9 mouse cellular contexts compared by ENCODE assay signal in genomic region chr10:80808099-80808984, GRCm38 (mm10). TPM values are rescaled to one million over a fixed set of nuclear protein-coding genes. Genes with fewer than 3 reads are reported as not detected.
DNase-seq lines count a peak whose midpoint lies in the region; ATAC-seq and TF ChIP-seq lines count a peak whose summit lies in the region.
"Had no signal": no experiment of that assay in that cellular context is flagged by ENCODE, and none has a peak within 500 bp of the region (broad histone marks: within the 10 kb centered on the region; RNA-seq: fewer than 3 reads in every experiment).

No protein-coding gene starts in this region.

- TF ChIP-seq CTCF in hindbrain, postnatal 0 days (IDR thresholded peaks at IDR 0.05; ENCODE audit: low read depth) = no peak

- peak overlapping the region; percentile 52 for H3K4me3 ChIP-seq in kidney, embryonic 15.5 days (replicated peaks)
- peak overlapping the region; percentile 68 for H3K4me3 ChIP-seq in embryonic facial prominence, embryonic 10.5 days
- peak overlapping the region; percentile 8; the same call in 1 of the 2 replicates for H3K4me3 ChIP-seq in hindbrain, postnatal 0 days (ENCODE audit: low read length)
- no peak overlapping the region for H3K4me3 ChIP-seq in neural tube, embryonic 11.5 days (ENCODE audit: low read depth, low read length)

- no peaks in the 10 kb centered on the region for H3K9me3 ChIP-seq in kidney, embryonic 15.5 days (replicated peaks)
- no peaks in the 10 kb centered on the region for H3K9me3 ChIP-seq in embryonic facial prominence, embryonic 10.5 days
- H3K9me3 ChIP-seq in hindbrain, postnatal 0 days (ENCODE audit: low read length) = no peaks in the 10 kb centered on the region
- no peaks in the 10 kb centered on the region for H3K9me3 ChIP-seq in neural tube, embryonic 11.5 days (ENCODE audit: control insufficient read depth, low read length)

- peaks cover 58% of the 10 kb centered on the region for H3K4me1 ChIP-seq in kidney, embryonic 15.5 days
- H3K4me1 ChIP-seq in embryonic facial prominence, embryonic 10.5 days = peaks cover 68% of the 10 kb centered on the region
- H3K4me1 ChIP-seq in hindbrain, postnatal 0 days (ENCODE audit: insufficient read depth, low read length) = peaks cover 21% of the 10 kb centered on the region
- peaks cover 25% of the 10 kb centered on the region for H3K4me1 ChIP-seq in neural tube, embryonic 11.5 days (ENCODE audit: control insufficient read depth, insufficient read depth, low read length)

- H3K4me2 ChIP-seq in kidney, embryonic 15.5 days = peak overlapping the region; percentile 92
- peak overlapping the region; percentile 81 for H3K4me2 ChIP-seq in hindbrain, postnatal 0 days (ENCODE audit: low read depth, low read length)
- H3K4me2 ChIP-seq in neural tube, embryonic 11.5 days (ENCODE audit: low read depth) = peak overlapping the region; percentile 32

- intact Hi-C loops in left cerebral cortex, postnatal 4 days (cut with DNase I) = no loop called here

- peaks cover 18% of the 10 kb centered on the region for H3K27me3 ChIP-seq in kidney, embryonic 15.5 days
- H3K27me3 ChIP-seq in embryonic facial prominence, embryonic 10.5 days (replicated peaks; ENCODE audit: low read depth, poor library complexity, severe bottlenecking) = peaks cover 80% of the 10 kb centered on the region
- H3K27me3 ChIP-seq in hindbrain, postnatal 0 days (ENCODE audit: insufficient read depth, low read length) = peaks cover 5% of the 10 kb centered on the region; the same call in 1 of the 2 replicates
- peaks cover 21% of the 10 kb centered on the region for H3K27me3 ChIP-seq in neural tube, embryonic 11.5 days (ENCODE audit: control insufficient read depth, insufficient read depth, low read length)

- DNase-seq in kidney, postnatal 14 days = no peak
- no peak for DNase-seq in embryonic facial prominence, embryonic 10.5 days (ENCODE audit: low spot score)
- DNase-seq in hindbrain, postnatal 0 days (ENCODE audit: low spot score) = no peak
- peak; percentile 34 for DNase-seq in neural tube, embryonic 11.5 days (ENCODE audit: low spot score)
- DNase-seq in spleen, postnatal 14 days (ENCODE audit: low spot score in 2 of 2) = no peak
- no peak for DNase-seq in left cerebral cortex, postnatal 4 days
- no peak for DNase-seq in yolk sac, embryonic 10.5 days (ENCODE audit: low spot score)

- peak overlapping the region; percentile 86 for H3K27ac ChIP-seq in kidney, embryonic 15.5 days
- H3K27ac ChIP-seq in embryonic facial prominence, embryonic 10.5 days (replicated peaks) = peak overlapping the region; percentile 63
- 0 out of 2 replicates have a peak overlapping the region, but pooled peaks have one; percentile 79 for H3K27ac ChIP-seq in hindbrain, postnatal 0 days
- H3K27ac ChIP-seq in neural tube, embryonic 11.5 days (ENCODE audit: low read depth, low read length) = no peak overlapping the region

- 13% methylated on average over 40 of the region's 40 CpGs for WGBS in kidney, embryonic 15.5 days
- 15% methylated on average over 40 of the region's 40 CpGs for WGBS in embryonic facial prominence, embryonic 10.5 days
- WGBS in hindbrain, postnatal 0 days = 17% methylated on average over 39 of the region's 40 CpGs
- WGBS in neural tube, embryonic 11.5 days = 16% methylated on average over 40 of the region's 40 CpGs

- H3K36me3 ChIP-seq in kidney, embryonic 15.5 days = peaks cover 21% of the 10 kb centered on the region
- H3K36me3 ChIP-seq in embryonic facial prominence, embryonic 10.5 days (replicated peaks) = peaks cover 37% of the 10 kb centered on the region
- peaks cover 14% of the 10 kb centered on the region for H3K36me3 ChIP-seq in hindbrain, postnatal 0 days (ENCODE audit: insufficient read depth, low read length)
- H3K36me3 ChIP-seq in neural tube, embryonic 11.5 days (ENCODE audit: control insufficient read depth, insufficient read depth, low read length) = peaks cover 14% of the 10 kb centered on the region

- peak overlapping the region; percentile 44 for H3K9ac ChIP-seq in kidney, embryonic 15.5 days
- H3K9ac ChIP-seq in hindbrain, postnatal 0 days (replicated peaks; ENCODE audit: low read length) = 0 out of 2 replicates have a peak overlapping the region, but pooled peaks have one; percentile 3
- peak overlapping the region; percentile 39 for H3K9ac ChIP-seq in neural tube, embryonic 11.5 days (ENCODE audit: low read length)

- no peak for ATAC-seq in kidney, embryonic 15.5 days (replicated peaks; ENCODE audit: low FRiP score)
- ATAC-seq in hindbrain, postnatal 0 days = no peak
- ATAC-seq in neural tube, embryonic 11.5 days (ENCODE audit: insufficient read depth, low FRiP score, low TSS enrichment) = no peak
- ATAC-seq: Patski had no signal

RNA-seq across cellular contexts. Expression of gene Amh, which starts 3.3 kb away (rescaled TPM):
- 0.09 TPM in 1 of 2 replicates, not detected in the other for polyA plus RNA-seq in kidney, embryonic 15.5 days (2015; fragmentation: Nextera tagmentation; extraction: Ambion mirVana)
- polyA plus RNA-seq in embryonic facial prominence, embryonic 10.5 days (2016; fragmentation: Nextera tagmentation; extraction: Ambion mirVana) = 0.11 and 0.17 TPM in 2 replicates
- total RNA-seq in hindbrain, postnatal 0 days (2014; rRNA removed) = 0.47 and 2.6 TPM in 2 replicates
- 0.24 TPM in 1 of 2 replicates, not detected in the other for polyA plus RNA-seq in hindbrain, postnatal 0 days (2015; fragmentation: Nextera tagmentation; extraction: Ambion mirVana)
- not detected in 2 replicates for polyA plus RNA-seq in neural tube, embryonic 11.5 days (2014; fragmentation: Nextera tagmentation; extraction: Ambion mirVana)
- 1 to 10 TPM; 1.9 to 2.2 TPM for total RNA-seq in left cerebral cortex, postnatal 4 days (2021)

RNA-seq across cellular contexts. Expression of gene Jsrp1, which starts 5.0 kb away (rescaled TPM):
- polyA plus RNA-seq in kidney, embryonic 15.5 days (2015; fragmentation: Nextera tagmentation; extraction: Ambion mirVana) = 5.6 and 5.7 TPM in 2 replicates
- 0.26 and 0.52 TPM in 2 replicates for polyA plus RNA-seq in embryonic facial prominence, embryonic 10.5 days (2016; fragmentation: Nextera tagmentation; extraction: Ambion mirVana)
- total RNA-seq in hindbrain, postnatal 0 days (2014; rRNA removed) = 0.22 TPM in 1 of 2 replicates, not detected in the other
- polyA plus RNA-seq in hindbrain, postnatal 0 days (2015; fragmentation: Nextera tagmentation; extraction: Ambion mirVana) = 1.4 and 1.6 TPM in 2 replicates
- 1.6 and 1.9 TPM in 2 replicates for polyA plus RNA-seq in neural tube, embryonic 11.5 days (2014; fragmentation: Nextera tagmentation; extraction: Ambion mirVana)
- total RNA-seq in left cerebral cortex, postnatal 4 days (2021) = under 1 TPM; 0.54 to 0.64 TPM
- polyA plus RNA-seq: Patski had no signal

RNA-seq across cellular contexts. Expression of gene Plekhj1, which starts 9.9 kb away (rescaled TPM):
- polyA plus RNA-seq in kidney, embryonic 15.5 days (2015; fragmentation: Nextera tagmentation; extraction: Ambion mirVana) = 126 and 130 TPM in 2 replicates
- 181 and 184 TPM in 2 replicates for polyA plus RNA-seq in embryonic facial prominence, embryonic 10.5 days (2016; fragmentation: Nextera tagmentation; extraction: Ambion mirVana)
- total RNA-seq in hindbrain, postnatal 0 days (2014; rRNA removed) = 74.4 and 82.3 TPM in 2 replicates
- 99.4 and 103 TPM in 2 replicates for polyA plus RNA-seq in hindbrain, postnatal 0 days (2015; fragmentation: Nextera tagmentation; extraction: Ambion mirVana)
- 150 and 153 TPM in 2 replicates for polyA plus RNA-seq in neural tube, embryonic 11.5 days (2014; fragmentation: Nextera tagmentation; extraction: Ambion mirVana)
- 10 to 100 TPM; 73.2 to 86.2 TPM for total RNA-seq in left cerebral cortex, postnatal 4 days (2021)

RNA-seq across cellular contexts. Expression of gene Sf3a2, which starts 10.3 kb away (rescaled TPM):
- polyA plus RNA-seq in kidney, embryonic 15.5 days (2015; fragmentation: Nextera tagmentation; extraction: Ambion mirVana) = 78.2 and 92.6 TPM in 2 replicates
- polyA plus RNA-seq in embryonic facial prominence, embryonic 10.5 days (2016; fragmentation: Nextera tagmentation; extraction: Ambion mirVana) = 114 and 127 TPM in 2 replicates
- total RNA-seq in hindbrain, postnatal 0 days (2014; rRNA removed) = 14.2 and 22.0 TPM in 2 replicates
- polyA plus RNA-seq in hindbrain, postnatal 0 days (2015; fragmentation: Nextera tagmentation; extraction: Ambion mirVana) = 48.7 and 53.2 TPM in 2 replicates
- polyA plus RNA-seq in neural tube, embryonic 11.5 days (2014; fragmentation: Nextera tagmentation; extraction: Ambion mirVana) = 96.6 and 101 TPM in 2 replicates
- total RNA-seq in left cerebral cortex, postnatal 4 days (2021) = 10 to 100 TPM; 58.0 to 58.2 TPM

RNA-seq across cellular contexts. Expression of gene Oaz1, which starts 18.1 kb away (rescaled TPM):
- 1,583 and 1,739 TPM in 2 replicates for polyA plus RNA-seq in kidney, embryonic 15.5 days (2015; fragmentation: Nextera tagmentation; extraction: Ambion mirVana)
- polyA plus RNA-seq in embryonic facial prominence, embryonic 10.5 days (2016; fragmentation: Nextera tagmentation; extraction: Ambion mirVana) = 2,205 and 2,316 TPM in 2 replicates
- 1,128 and 1,180 TPM in 2 replicates for total RNA-seq in hindbrain, postnatal 0 days (2014; rRNA removed)
- polyA plus RNA-seq in hindbrain, postnatal 0 days (2015; fragmentation: Nextera tagmentation; extraction: Ambion mirVana) = 1,097 and 1,185 TPM in 2 replicates
- polyA plus RNA-seq in neural tube, embryonic 11.5 days (2014; fragmentation: Nextera tagmentation; extraction: Ambion mirVana) = 1,810 and 1,847 TPM in 2 replicates
- total RNA-seq in left cerebral cortex, postnatal 4 days (2021) = 100 to 1,000 TPM; 393 to 396 TPM

Comparison
In these comparisons a context has a peak if more than half of its experiments do, and no peak if none do; other contexts are left out.
1. H3K4me2 ChIP-seq: peak in every context shown above with its lines; median percentile 92 in kidney, embryonic 15.5 days; 81 in hindbrain, postnatal 0 days; 32 in neural tube, embryonic 11.5 days.